Mouse (Mus musculus): ENCODE results near the gene Igdcc3.

Igdcc3 gene

GRCm38 (mm10) chr9:65141306-65141975, 452 bp downstream of the Igdcc3 start:
- DNase-seq: peak; percentile 52 to 66

GRCm38 (mm10) chr9:65141976-65142318, 958 bp downstream of the Igdcc3 start:
- DNase-seq: peak in 1 of 2 experiments; percentile 49

- DNase-seq: no peak
Observed at GRCm38 (mm10) chr9:65142399-65142798, 1.4 kb downstream of the Igdcc3 start.

GRCm38 (mm10) chr9:65146001-65146400, 5.0 kb downstream of the Igdcc3 start:
- DNase-seq: no peak

GRCm38 (mm10) chr9:65148507-65148906, 7.5 kb downstream of the Igdcc3 start:
- no peak for DNase-seq

- no peak for DNase-seq
Observed at GRCm38 (mm10) chr9:65152711-65153330, 11.8 kb downstream of the Igdcc3 start.

GRCm38 (mm10) chr9:65153331-65153711, 12.3 kb downstream of the Igdcc3 start:
- no peak for DNase-seq

- no peak for DNase-seq
Observed at GRCm38 (mm10) chr9:65154692-65155455, 13.9 kb downstream of the Igdcc3 start.

- DNase-seq: peak in 1 of 2 experiments; percentile 25
Observed at GRCm38 (mm10) chr9:65156604-65157003, 15.6 kb downstream of the Igdcc3 start.

- no peak for DNase-seq
Observed at GRCm38 (mm10) chr9:65157631-65158030, 16.6 kb downstream of the Igdcc3 start.

GRCm38 (mm10) chr9:65161188-65161587, 20.2 kb downstream of the Igdcc3 start:
- DNase-seq: no peak

GRCm38 (mm10) chr9:65161881-65162280, 20.9 kb downstream of the Igdcc3 start:
- DNase-seq: no peak

- DNase-seq: peak in 1 of 2 experiments; percentile 34
Observed at GRCm38 (mm10) chr9:65162711-65163639, 22.0 kb downstream of the Igdcc3 start.

- DNase-seq: no peak
Observed at GRCm38 (mm10) chr9:65164870-65165269, 23.9 kb downstream of the Igdcc3 start.

GRCm38 (mm10) chr9:65166386-65166785, 25.4 kb downstream of the Igdcc3 start:
- no peak for DNase-seq

GRCm38 (mm10) chr9:65168534-65168933, 27.5 kb downstream of the Igdcc3 start:
- DNase-seq: no peak

- no peak for DNase-seq
Observed at GRCm38 (mm10) chr9:65168952-65169351, 28.0 kb downstream of the Igdcc3 start.

GRCm38 (mm10) chr9:65172654-65173053, 31.7 kb downstream of the Igdcc3 start:
- no peak for DNase-seq

GRCm38 (mm10) chr9:65175234-65175938, 34.4 kb downstream of the Igdcc3 start:
- DNase-seq: no peak

- DNase-seq: no peak
Observed at GRCm38 (mm10) chr9:65175939-65176871, 35.2 kb downstream of the Igdcc3 start.

GRCm38 (mm10) chr9:65177497-65177896, 36.5 kb downstream of the Igdcc3 start:
- DNase-seq: no peak
